Mouse (Mus musculus) stomach, postnatal 0 days (tissue): ENCODE data around the gene Afap1.

Experiments used
- CTCF ChIP-seq: IDR thresholded peaks from 2 replicates; pipeline ENCODE4 v1.5.1; 2016; ENCODE audit warnings: antibody characterized with exemption, low read depth, mild to moderate bottlenecking, moderate library complexity
- EP300 ChIP-seq: optimal IDR thresholded peaks from 2 replicates; pipeline ENCODE3; 2016; ENCODE audit warnings: antibody characterized with exemption

DNA sequence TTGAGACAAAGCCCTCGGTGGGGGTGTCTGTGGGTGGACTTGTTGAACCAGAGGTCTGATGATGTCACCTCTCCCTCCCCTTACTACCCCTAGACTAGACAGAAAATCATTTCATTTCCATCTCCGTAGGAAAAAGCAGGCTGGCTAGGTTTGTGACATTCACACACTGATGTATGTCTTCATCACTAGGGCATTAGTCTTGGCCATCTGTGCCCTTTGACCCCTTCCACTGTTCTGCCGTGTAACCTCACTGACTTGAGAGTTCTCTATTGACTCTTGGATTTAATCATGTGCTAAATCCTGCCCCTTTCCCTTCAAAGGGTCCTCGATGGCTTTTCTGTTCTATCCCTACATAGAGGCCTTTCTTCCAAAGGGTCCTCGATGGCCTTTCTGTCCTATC, 71.9 kb downstream of the Afap1 start:
- TF ChIP-seq CTCF (no peak), EP300 (no peak)
